Mouse (Mus musculus): ENCODE measurements around the gene Cryaa. TPM values are rescaled to one million over a fixed set of nuclear protein-coding genes. Genes with fewer than 3 reads are reported as not detected.

The Cryaa gene
- polyA plus RNA-seq, 1 experiment from 2014 or later, result not detected

DNA sequence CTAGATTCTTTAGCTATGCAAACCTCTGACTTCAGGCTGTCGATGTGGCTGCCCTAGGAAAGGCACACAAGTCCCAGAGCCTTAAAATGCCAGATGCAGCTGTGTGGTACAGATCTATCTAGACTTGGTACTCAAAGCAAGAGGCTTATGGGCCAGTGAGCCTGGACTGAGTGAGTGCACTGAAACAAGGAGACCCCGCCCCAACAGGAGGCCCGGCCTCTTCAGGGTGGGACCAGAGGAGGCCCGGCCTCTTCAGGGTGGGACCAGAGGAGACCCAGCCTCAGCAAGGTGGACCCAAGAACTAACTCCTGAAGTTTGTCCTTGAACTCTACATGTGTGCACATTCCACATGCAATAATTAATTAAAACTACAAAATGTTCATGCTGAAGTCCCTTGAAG, 34.7 kb upstream of the Cryaa start:
- H3K27me3 ChIP-seq, result no peaks in the 10 kb centered on the region
- no peak overlapping the region for H3K4me3 ChIP-seq
- no peaks in the 10 kb centered on the region for H3K9me3 ChIP-seq
- H3K9ac ChIP-seq, result no peak overlapping the region
- H3K4me1 ChIP-seq, result no peaks in the 10 kb centered on the region
- no peak overlapping the region for H3K27ac ChIP-seq
- H3K4me2 ChIP-seq, result no peak overlapping the region
- peaks cover 25% of the 10 kb centered on the region for H3K36me3 ChIP-seq
- 77% methylated on average over 4 of the region's 4 CpGs for WGBS
- no peak for ATAC-seq (ENCODE audit: insufficient number of reproducible peaks, insufficient read depth, low FRiP score, low TSS enrichment, low read depth)

DNA sequence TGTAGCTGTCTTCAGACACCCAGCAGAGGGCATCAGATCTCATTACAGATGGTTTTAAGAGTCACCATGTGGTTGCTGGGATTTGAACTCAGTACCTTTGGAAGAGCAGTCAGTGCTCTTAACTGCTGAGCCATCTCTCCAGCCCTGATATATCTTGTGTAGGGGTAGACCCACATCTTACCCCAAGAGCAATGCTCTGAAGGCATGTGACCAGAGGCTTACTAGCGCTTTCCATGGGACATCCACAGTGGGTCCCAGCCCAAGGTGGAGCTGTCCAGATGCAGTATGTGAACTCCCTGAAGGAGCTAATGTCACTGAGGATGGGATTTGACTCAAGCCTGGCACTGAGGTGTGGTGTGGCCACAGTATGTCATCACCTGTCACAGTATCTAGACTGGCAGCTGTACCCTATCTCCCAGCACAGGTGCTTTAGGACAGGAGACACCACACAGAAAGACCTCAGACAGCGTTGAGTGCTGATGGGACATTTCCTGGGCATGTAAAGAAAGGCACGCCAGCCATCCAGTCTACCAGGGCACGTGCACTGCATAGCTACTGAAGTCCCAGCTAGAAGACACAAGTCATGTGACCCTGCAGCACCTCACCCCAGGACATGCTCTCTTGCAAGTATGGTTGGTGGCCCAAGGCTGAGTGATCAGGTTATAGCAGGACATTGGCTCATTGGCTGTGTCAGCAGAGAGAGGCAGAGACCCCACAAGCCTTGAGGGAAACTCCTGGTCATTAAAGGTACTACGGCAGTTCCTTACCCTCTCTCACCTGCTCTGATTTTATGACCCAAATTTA, 31.2 kb upstream of the Cryaa start:
- H3K9me3 ChIP-seq, result no peaks in the 10 kb centered on the region
- 91% methylated on average over 5 of the region's 5 CpGs for WGBS

DNA sequence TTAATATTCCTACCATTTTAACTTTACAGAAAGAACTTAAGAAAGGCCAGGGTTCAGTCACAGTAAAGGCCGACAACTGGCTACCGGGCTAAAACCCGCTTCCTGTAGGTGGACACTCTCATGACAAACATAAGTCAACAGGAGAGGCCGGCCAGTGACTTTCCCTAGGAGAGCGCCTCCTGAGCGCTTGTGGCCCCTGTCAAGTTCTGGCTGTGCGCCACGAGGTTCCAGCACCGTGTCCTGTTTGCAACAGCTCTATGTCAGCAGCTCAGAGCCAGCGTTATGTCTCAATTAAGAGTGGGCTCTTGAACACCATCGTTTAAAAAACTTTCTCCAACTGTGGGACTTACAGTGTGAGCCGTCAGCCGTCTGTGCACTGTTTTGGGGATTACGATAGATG, 25.5 kb upstream of the Cryaa start:
- Histone ChIP-seq H3K4me2 (no peak overlapping the region), H3K9ac (no peak overlapping the region), H3K4me1 (peaks cover 16% of the 10 kb centered on the region), H3K27ac (no peak overlapping the region), H3K9me3 (no peaks in the 10 kb centered on the region), H3K4me3 (no peak overlapping the region), H3K36me3 (peaks cover 85% of the 10 kb centered on the region), H3K27me3 (no peaks in the 10 kb centered on the region)
- 91% methylated on average over 14 of the region's 14 CpGs for WGBS
- ATAC-seq (ENCODE audit: insufficient number of reproducible peaks, insufficient read depth, low FRiP score, low TSS enrichment, low read depth), result no peak

More for the DNA sequence above, 31.2 kb upstream of the Cryaa start:
- H3K27me3 ChIP-seq, result no peaks in the 10 kb centered on the region
- no peak overlapping the region for H3K27ac ChIP-seq
- ATAC-seq (ENCODE audit: insufficient number of reproducible peaks, insufficient read depth, low FRiP score, low TSS enrichment, low read depth), result peak; percentile 48; the same call in 1 of the 2 replicates
- H3K36me3 ChIP-seq, result peaks cover 60% of the 10 kb centered on the region
- H3K4me3 ChIP-seq, result no peak overlapping the region
- no peak overlapping the region for H3K9ac ChIP-seq
- H3K4me1 ChIP-seq, result no peaks in the 10 kb centered on the region
- H3K4me2 ChIP-seq, result no peak overlapping the region

DNA sequence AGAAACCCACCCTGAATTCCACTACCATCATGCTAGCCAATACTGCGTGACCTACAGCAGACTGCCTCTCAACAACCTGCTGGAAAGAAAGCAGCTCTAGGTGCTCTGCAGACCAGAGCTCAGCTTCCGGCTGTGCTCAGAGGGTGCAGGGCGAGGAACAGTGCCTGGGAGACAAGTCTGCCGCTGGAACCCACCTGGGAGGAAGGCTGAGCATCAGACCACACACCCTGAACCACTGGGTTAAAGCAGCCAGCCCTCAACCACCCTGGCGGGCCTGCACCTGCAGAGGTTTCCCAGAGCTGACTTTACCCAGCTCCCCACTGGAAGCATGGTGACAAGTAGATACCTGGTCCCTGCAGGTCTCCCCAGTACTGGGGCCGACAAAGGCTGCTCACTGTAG, 24.3 kb upstream of the Cryaa start:
- Histone ChIP-seq H3K27ac (no peak overlapping the region), H3K4me1 (peaks cover 21% of the 10 kb centered on the region), H3K27me3 (no peaks in the 10 kb centered on the region), H3K9me3 (no peaks in the 10 kb centered on the region), H3K4me2 (no peak overlapping the region), H3K4me3 (no peak overlapping the region), H3K36me3 (peaks cover 74% of the 10 kb centered on the region), H3K9ac (no peak overlapping the region)
- whole genome bisulfite sequencing, result 83% methylated on average over 6 of the region's 6 CpGs
- no peak for ATAC-seq (ENCODE audit: insufficient number of reproducible peaks, insufficient read depth, low FRiP score, low TSS enrichment, low read depth)

DNA sequence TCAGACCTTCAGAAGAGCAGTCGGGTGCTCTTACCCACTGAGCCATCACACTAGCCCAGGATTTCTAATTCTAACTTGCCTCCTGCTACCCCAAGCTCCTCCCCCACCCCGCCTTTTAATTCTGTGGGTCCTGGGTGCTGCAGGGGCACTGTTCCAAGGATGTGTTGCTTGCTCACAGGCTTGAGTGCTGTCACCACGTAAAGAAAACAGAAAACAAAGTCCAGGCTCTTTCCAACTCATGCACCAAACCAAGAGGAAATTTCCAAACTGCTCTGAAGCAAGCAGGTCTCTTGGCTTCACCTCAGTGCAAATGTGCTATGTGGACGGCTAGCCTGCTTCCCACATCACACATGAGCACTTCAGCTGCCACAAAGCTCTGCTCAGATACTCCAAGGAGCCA, 22.2 kb upstream of the Cryaa start:
- 78% methylated on average over 4 of the region's 4 CpGs for WGBS
- no peaks in the 10 kb centered on the region for H3K9me3 ChIP-seq
- peaks cover 53% of the 10 kb centered on the region for H3K36me3 ChIP-seq
- H3K9ac ChIP-seq, result peak overlapping the region; percentile 46; the same call in 1 of the 2 replicates
- H3K27me3 ChIP-seq, result no peaks in the 10 kb centered on the region
- peaks cover 26% of the 10 kb centered on the region for H3K4me1 ChIP-seq
- no peak overlapping the region for H3K4me2 ChIP-seq
- ATAC-seq (ENCODE audit: insufficient number of reproducible peaks, insufficient read depth, low FRiP score, low TSS enrichment, low read depth), result no peak
- no peak overlapping the region for H3K4me3 ChIP-seq
- H3K27ac ChIP-seq, result no peak overlapping the region

DNA sequence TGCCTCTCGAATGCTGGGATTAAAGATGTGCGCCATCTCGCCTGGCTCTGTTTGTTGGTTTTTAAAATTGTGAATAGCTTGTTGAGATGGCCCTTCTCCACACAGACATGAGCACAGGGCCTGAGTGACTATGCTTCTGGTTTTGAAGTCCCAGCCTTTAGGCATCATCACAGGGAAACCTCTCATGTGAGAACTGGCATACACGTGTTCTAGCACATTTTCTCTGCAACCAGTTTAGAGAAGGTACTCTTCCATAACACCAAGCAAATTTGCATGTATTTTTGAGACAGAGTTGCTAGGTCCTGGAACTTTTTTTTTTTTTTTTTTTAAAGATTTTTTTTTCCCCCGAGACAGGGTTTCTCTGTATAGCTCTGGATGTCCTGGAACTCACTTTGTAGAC, 20.9 kb upstream of the Cryaa start:
- Histone ChIP-seq H3K4me1 (peaks cover 26% of the 10 kb centered on the region), H3K4me2 (peak overlapping the region; percentile 80; the same call in 1 of the 2 replicates), H3K4me3 (no peak overlapping the region), H3K27ac (no peak overlapping the region), H3K9me3 (no peaks in the 10 kb centered on the region), H3K9ac (peak overlapping the region; percentile 98; the same call in 1 of the 2 replicates), H3K27me3 (no peaks in the 10 kb centered on the region), H3K36me3 (peaks cover 40% of the 10 kb centered on the region)
- 83% methylated on average over 5 of the region's 5 CpGs for WGBS
- no peak for ATAC-seq (ENCODE audit: insufficient number of reproducible peaks, insufficient read depth, low FRiP score, low TSS enrichment, low read depth)

DNA sequence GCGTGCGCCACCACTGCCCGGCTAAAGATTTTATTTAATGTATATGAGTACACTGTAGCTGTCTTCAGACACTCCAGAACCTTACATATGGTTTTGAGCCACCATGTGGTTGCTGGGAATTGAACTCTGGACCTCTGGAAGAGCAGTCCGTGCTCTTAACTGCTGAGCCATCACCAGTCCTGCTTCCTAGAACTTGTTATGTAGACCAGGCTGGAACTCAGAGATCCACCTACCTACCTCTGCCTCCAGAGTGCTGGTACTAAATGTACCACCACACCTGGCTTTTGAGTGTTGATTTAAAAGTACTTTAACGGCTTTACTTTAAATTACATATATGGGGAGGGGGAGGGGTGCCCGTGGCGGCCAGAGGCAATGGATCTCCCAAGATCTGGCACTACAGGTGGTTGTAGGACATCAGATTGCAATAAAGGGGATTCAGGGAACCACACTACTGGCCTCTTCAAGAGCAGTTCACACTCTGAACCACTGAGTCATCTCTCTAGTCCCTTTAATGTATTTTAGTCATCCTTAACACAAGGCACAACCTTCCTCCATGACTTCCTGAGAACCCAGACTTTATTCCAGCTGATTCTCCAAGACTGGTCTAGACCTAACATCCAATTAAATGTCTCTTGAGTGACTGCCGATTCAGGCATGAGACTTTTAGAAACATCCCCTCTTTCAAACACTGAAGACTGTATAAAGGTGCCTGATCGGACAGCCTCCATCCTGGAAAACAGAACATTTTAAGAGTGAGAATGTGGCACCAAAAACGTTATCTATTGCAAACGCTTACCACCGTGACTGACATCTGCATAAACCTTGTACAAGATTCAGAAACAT, 20.2 kb upstream of the Cryaa start:
- ATAC-seq (ENCODE audit: insufficient number of reproducible peaks, insufficient read depth, low FRiP score, low TSS enrichment, low read depth), result no peak
- Histone ChIP-seq H3K4me2 (peak overlapping the region; percentile 80), H3K27me3 (no peaks in the 10 kb centered on the region), H3K36me3 (peaks cover 33% of the 10 kb centered on the region), H3K4me1 (peaks cover 26% of the 10 kb centered on the region), H3K27ac (no peak overlapping the region), H3K9me3 (no peaks in the 10 kb centered on the region), H3K4me3 (peak overlapping the region; percentile 94), H3K9ac (peak overlapping the region; percentile 98)
- WGBS, result 52% methylated on average over 12 of the region's 12 CpGs

DNA sequence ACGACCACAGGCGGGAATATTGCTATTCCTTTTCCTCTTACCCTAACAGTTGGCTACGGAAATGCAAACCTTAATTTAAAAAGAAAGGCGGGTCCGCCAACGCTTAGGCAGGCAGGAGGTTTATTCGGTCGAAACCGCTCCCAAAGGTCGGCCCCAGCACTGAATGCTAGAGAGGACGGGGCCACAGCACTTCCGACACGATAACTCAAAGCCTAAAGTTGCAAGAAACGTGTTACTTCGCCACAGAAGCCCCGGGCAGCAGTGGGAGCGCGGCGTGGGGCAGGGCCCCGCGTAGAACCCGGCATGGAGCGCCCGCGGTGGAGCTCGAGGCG, 19.5 kb upstream of the Cryaa start:
- WGBS, result under 1% methylated on average over 27 of the region's 27 CpGs
- no peak for ATAC-seq (ENCODE audit: insufficient number of reproducible peaks, insufficient read depth, low FRiP score, low TSS enrichment, low read depth)
- peak overlapping the region; percentile 94 for H3K4me3 ChIP-seq
- H3K4me1 ChIP-seq, result peaks cover 26% of the 10 kb centered on the region
- H3K36me3 ChIP-seq, result peaks cover 26% of the 10 kb centered on the region
- peak overlapping the region; percentile 98 for H3K9ac ChIP-seq
- peak overlapping the region; percentile 83 for H3K27ac ChIP-seq
- no peaks in the 10 kb centered on the region for H3K27me3 ChIP-seq
- no peaks in the 10 kb centered on the region for H3K9me3 ChIP-seq
- peak overlapping the region; percentile 80 for H3K4me2 ChIP-seq

DNA sequence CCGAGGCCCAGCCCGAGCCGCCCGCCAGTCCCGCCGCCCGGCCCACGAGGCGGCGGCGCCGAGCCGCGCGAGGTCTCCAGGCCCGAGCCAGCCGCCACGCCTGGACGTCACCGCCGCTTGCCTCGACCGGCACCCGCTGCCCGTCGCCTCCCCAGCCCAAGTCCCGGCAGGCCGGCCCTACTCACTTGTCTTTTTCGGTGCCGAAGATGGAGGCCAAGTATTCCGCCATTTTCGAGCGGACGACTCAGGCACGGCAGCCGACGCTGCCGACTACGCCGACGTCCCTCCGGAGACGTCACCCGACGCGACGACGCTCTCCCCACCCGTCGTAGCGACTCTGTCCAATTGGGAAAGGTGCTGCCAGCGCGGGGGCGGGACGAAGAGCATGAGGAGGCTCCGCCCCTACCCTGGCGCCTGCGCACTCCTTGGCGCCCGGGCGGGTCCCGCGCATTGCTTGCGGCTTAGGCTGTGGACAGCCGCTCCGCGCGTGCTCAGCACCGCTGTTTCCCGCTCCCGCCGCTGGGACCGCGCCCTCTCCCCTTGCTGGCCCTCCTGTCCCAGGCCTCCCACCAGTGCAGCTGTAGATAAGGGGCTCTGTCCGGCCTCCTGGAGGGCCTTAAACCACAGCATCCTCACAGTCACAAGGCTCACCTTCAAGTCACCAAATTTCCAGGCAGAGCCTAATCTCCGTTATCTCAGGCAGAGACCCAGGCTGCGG, 19.0 kb upstream of the Cryaa start, which contains the start of gene U2af1:
Gene U2af1 (minus strand): TSS at position 425 of the 718 bp plus-strand sequence.
- WGBS, result under 1% methylated on average over 77 of the region's 77 CpGs
- peak within 1 kb of the TSS; percentile 83 for H3K27ac ChIP-seq
- H3K27me3 ChIP-seq, result no peaks in the 10 kb centered on the region
- H3K4me2 ChIP-seq, result peak within 1 kb of the TSS; percentile 80
- H3K9me3 ChIP-seq, result no peaks in the 10 kb centered on the region
- H3K9ac ChIP-seq, result peak within 1 kb of the TSS; percentile 98
- peak within 1 kb of the TSS; percentile 94 for H3K4me3 ChIP-seq
- H3K36me3 ChIP-seq, result peaks cover 21% of the 10 kb centered on the region
- peaks cover 26% of the 10 kb centered on the region for H3K4me1 ChIP-seq
- peak; percentile 98 for ATAC-seq (ENCODE audit: insufficient number of reproducible peaks, insufficient read depth, low FRiP score, low TSS enrichment, low read depth)

DNA sequence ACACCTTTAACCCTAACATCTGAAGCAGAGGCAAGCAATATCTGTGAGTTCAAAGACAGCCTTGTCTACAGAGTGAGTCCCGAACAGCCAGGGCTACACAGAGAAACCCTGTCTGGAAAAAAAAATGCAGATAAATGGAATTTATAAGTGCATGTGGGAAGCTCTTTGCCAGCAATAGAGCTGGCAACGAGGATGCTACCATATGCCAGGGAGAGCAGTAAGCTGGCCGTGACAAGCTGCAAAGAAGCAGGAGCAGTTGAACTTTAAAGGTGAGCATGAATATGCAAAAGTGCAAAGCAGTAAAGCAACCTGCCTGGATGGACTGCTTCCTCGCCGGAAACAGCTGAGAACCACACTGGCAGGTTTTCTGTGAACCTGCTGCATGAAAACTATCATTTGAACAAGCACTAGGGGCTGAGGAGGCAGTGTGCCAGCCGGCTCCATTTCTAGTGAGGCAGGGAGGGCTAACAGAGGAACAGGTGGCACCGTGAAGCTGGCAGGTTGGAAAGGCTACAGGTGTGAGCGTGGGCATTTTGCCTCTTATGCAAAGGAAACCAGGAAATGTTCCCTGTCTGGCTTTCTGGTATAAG, 16.9 kb upstream of the Cryaa start:
- H3K4me2 ChIP-seq, result no peak overlapping the region

DNA sequence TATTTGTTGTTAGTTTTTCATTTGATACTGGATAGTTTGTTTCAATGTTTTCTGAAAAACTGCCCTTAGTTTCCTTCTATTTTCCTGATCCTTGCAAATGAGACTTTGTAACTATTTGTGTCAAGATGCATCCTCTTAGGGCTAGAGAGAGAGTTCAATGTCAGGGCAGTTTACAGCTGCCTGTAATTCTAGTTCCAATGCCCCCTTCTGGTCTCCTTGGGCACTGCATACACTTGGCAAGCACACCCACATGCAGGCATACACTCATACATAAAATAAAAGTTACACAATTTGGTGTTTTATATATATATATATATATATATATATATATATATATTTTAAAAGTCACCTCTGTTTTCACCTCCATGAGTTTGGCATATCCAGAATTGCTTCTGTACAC, 14.8 kb upstream of the Cryaa start:
- Histone ChIP-seq H3K36me3 (no peaks in the 10 kb centered on the region), H3K4me3 (no peak overlapping the region), H3K27me3 (no peaks in the 10 kb centered on the region), H3K9ac (no peak overlapping the region), H3K9me3 (no peaks in the 10 kb centered on the region), H3K4me2 (no peak overlapping the region), H3K4me1 (peaks cover 5% of the 10 kb centered on the region), H3K27ac (no peak overlapping the region)
- no peak for ATAC-seq (ENCODE audit: insufficient number of reproducible peaks, insufficient read depth, low FRiP score, low TSS enrichment, low read depth)

More for the DNA sequence above, 16.9 kb upstream of the Cryaa start:
- H3K9ac ChIP-seq, result no peak overlapping the region
- no peak for ATAC-seq (ENCODE audit: insufficient number of reproducible peaks, insufficient read depth, low FRiP score, low TSS enrichment, low read depth)
- peaks cover 18% of the 10 kb centered on the region for H3K4me1 ChIP-seq
- no peaks in the 10 kb centered on the region for H3K9me3 ChIP-seq
- WGBS, result 76% methylated on average over 8 of the region's 8 CpGs
- H3K36me3 ChIP-seq, result peaks cover 5% of the 10 kb centered on the region
- H3K27ac ChIP-seq, result no peak overlapping the region
- no peaks in the 10 kb centered on the region for H3K27me3 ChIP-seq
- H3K4me3 ChIP-seq, result no peak overlapping the region
